Mouse (Mus musculus): ENCODE data around the gene Arrdc2. TPM values are rescaled to one million over a fixed set of nuclear protein-coding genes. Genes with fewer than 3 reads are reported as not detected.
A peak's percentile ranks its signal among the peaks of the same experiment; 100 is the strongest.
"Not testable (repeated sequence)": the region's sequence is repeated elsewhere in the genome, so short reads cannot be mapped to it uniquely, and the experiment has no call there.

Gene Arrdc2
- polyA plus RNA-seq, 1 experiment from 2014 or later, result 2.4 TPM

- H3K4me1 ChIP-seq, result peaks cover 28% of the 10 kb centered on the region
- WGBS, result 87% methylated on average over 12 of the region's 12 CpGs
- no peak overlapping the region for H3K27ac ChIP-seq (replicated peaks)
- no peak for ATAC-seq (ENCODE audit: extremely low read depth, insufficient number of reproducible peaks, low FRiP score, low TSS enrichment)
- peaks cover 2% of the 10 kb centered on the region; the same call in 1 of the 2 replicates for H3K27me3 ChIP-seq (replicated peaks)
- H3K4me3 ChIP-seq, result no peak overlapping the region
- H3K36me3 ChIP-seq, result peaks cover 18% of the 10 kb centered on the region; the same call in 1 of the 2 replicates
- no peak overlapping the region for H3K9ac ChIP-seq
- no peak overlapping the region for H3K4me2 ChIP-seq
- no peaks in the 10 kb centered on the region for H3K9me3 ChIP-seq
Observed at GRCm38 (mm10) chr8:70836666-70837065, 2.9 kb downstream of the Arrdc2 start.

- H3K9ac ChIP-seq, result peak overlapping the region; percentile 5; the same call in 1 of the 2 replicates
- no peak overlapping the region for H3K4me2 ChIP-seq
- no peaks in the 10 kb centered on the region for H3K27me3 ChIP-seq (replicated peaks)
- ATAC-seq (ENCODE audit: extremely low read depth, insufficient number of reproducible peaks, low FRiP score, low TSS enrichment), result no peak
- peaks cover 18% of the 10 kb centered on the region; the same call in 1 of the 2 replicates for H3K36me3 ChIP-seq
- H3K9me3 ChIP-seq, result no peaks in the 10 kb centered on the region
- no peak overlapping the region for H3K4me3 ChIP-seq
- no peak overlapping the region for H3K27ac ChIP-seq (replicated peaks)
- 91% methylated on average over 3 of the region's 3 CpGs for WGBS
- peaks cover 14% of the 10 kb centered on the region for H3K4me1 ChIP-seq
Observed at GRCm38 (mm10) chr8:70834071-70834470, 5.4 kb downstream of the Arrdc2 start.

GRCm38 (mm10) chr8:70833520-70833919 lies 6.0 kb downstream of the Arrdc2 start:
- peaks cover 18% of the 10 kb centered on the region; the same call in 1 of the 2 replicates for H3K36me3 ChIP-seq
- 29% methylated on average over 15 of the region's 15 CpGs for WGBS
- no peaks in the 10 kb centered on the region for H3K9me3 ChIP-seq
- H3K4me3 ChIP-seq, result no peak overlapping the region
- H3K4me1 ChIP-seq, result peaks cover 11% of the 10 kb centered on the region
- H3K9ac ChIP-seq, result 0 out of 2 replicates have a peak overlapping the region, but pooled peaks have one; percentile 1
- no peak overlapping the region for H3K27ac ChIP-seq (replicated peaks)
- ATAC-seq (ENCODE audit: extremely low read depth, insufficient number of reproducible peaks, low FRiP score, low TSS enrichment), result no peak
- no peak overlapping the region for H3K4me2 ChIP-seq
- H3K27me3 ChIP-seq (replicated peaks), result no peaks in the 10 kb centered on the region

- Histone ChIP-seq H3K9ac (0 out of 2 replicates have a peak overlapping the region, but pooled peaks have one; percentile 1), H3K4me3 (no peak overlapping the region), H3K27me3 (replicated peaks) (no peaks in the 10 kb centered on the region), H3K4me1 (peaks cover 9% of the 10 kb centered on the region), H3K27ac (replicated peaks) (no peak overlapping the region), H3K36me3 (peaks cover 18% of the 10 kb centered on the region; the same call in 1 of the 2 replicates), H3K4me2 (no peak overlapping the region), H3K9me3 (no peaks in the 10 kb centered on the region)
- WGBS, result 46% methylated on average over 9 of the region's 9 CpGs
- no peak for ATAC-seq (ENCODE audit: extremely low read depth, insufficient number of reproducible peaks, low FRiP score, low TSS enrichment)
Observed at GRCm38 (mm10) chr8:70833018-70833482, 6.5 kb downstream of the Arrdc2 start.

- Histone ChIP-seq H3K27me3 (replicated peaks) (no peaks in the 10 kb centered on the region), H3K9me3 (no peaks in the 10 kb centered on the region), H3K4me3 (no peak overlapping the region), H3K9ac (no peak overlapping the region), H3K4me2 (no peak overlapping the region), H3K4me1 (peaks cover 9% of the 10 kb centered on the region), H3K27ac (replicated peaks) (no peak overlapping the region), H3K36me3 (peaks cover 18% of the 10 kb centered on the region; the same call in 1 of the 2 replicates)
- no peak for ATAC-seq (ENCODE audit: extremely low read depth, insufficient number of reproducible peaks, low FRiP score, low TSS enrichment)
- WGBS, result 71% methylated on average over 11 of the region's 11 CpGs
Observed at GRCm38 (mm10) chr8:70832371-70832770, 7.1 kb downstream of the Arrdc2 start.

GRCm38 (mm10) chr8:70831517-70831916 lies 8.0 kb downstream of the Arrdc2 start:
- Histone ChIP-seq H3K4me3 (no peak overlapping the region), H3K9me3 (peaks cover 5% of the 10 kb centered on the region; the same call in 1 of the 2 replicates), H3K9ac (no peak overlapping the region), H3K4me1 (peaks cover 9% of the 10 kb centered on the region), H3K27me3 (replicated peaks) (no peaks in the 10 kb centered on the region), H3K36me3 (peaks cover 18% of the 10 kb centered on the region; the same call in 1 of the 2 replicates), H3K4me2 (no peak overlapping the region), H3K27ac (replicated peaks) (no peak overlapping the region)
- ATAC-seq (ENCODE audit: extremely low read depth, insufficient number of reproducible peaks, low FRiP score, low TSS enrichment), result no peak
- WGBS, result 78% methylated on average over 8 of the region's 8 CpGs

GRCm38 (mm10) chr8:70827796-70828195 lies 11.7 kb downstream of the Arrdc2 start:
- Histone ChIP-seq H3K4me3 (no peak overlapping the region), H3K27ac (replicated peaks) (no peak overlapping the region), H3K4me2 (no peak overlapping the region), H3K36me3 (no peaks in the 10 kb centered on the region), H3K27me3 (replicated peaks) (peaks cover 23% of the 10 kb centered on the region), H3K4me1 (no peaks in the 10 kb centered on the region), H3K9ac (no peak overlapping the region), H3K9me3 (peaks cover 5% of the 10 kb centered on the region; the same call in 1 of the 2 replicates)
- 91% methylated on average over 1 of the region's 1 CpGs for WGBS
- ATAC-seq (ENCODE audit: extremely low read depth, insufficient number of reproducible peaks, low FRiP score, low TSS enrichment), result no peak

GRCm38 (mm10) chr8:70827010-70827409 lies 12.5 kb downstream of the Arrdc2 start:
- H3K9me3 ChIP-seq, result peaks cover 5% of the 10 kb centered on the region; the same call in 1 of the 2 replicates
- WGBS, result 90% methylated on average over 2 of the region's 2 CpGs

GRCm38 (mm10) chr8:70825816-70826215 lies 13.7 kb downstream of the Arrdc2 start:
- Histone ChIP-seq H3K36me3 (no peaks in the 10 kb centered on the region), H3K27ac (replicated peaks) (no peak overlapping the region), H3K4me3 (no peak overlapping the region), H3K9me3 (peaks cover 5% of the 10 kb centered on the region; the same call in 1 of the 2 replicates), H3K4me1 (0 out of 2 replicates have a peak, but pooled peaks cover 2% of the 10 kb centered on the region), H3K4me2 (no peak overlapping the region), H3K27me3 (replicated peaks) (peaks cover 33% of the 10 kb centered on the region), H3K9ac (no peak overlapping the region)
- WGBS, result 78% methylated on average over 8 of the region's 8 CpGs
- ATAC-seq (ENCODE audit: extremely low read depth, insufficient number of reproducible peaks, low FRiP score, low TSS enrichment), result no peak

More at GRCm38 (mm10) chr8:70827010-70827409, 12.5 kb downstream of the Arrdc2 start:
- Histone ChIP-seq H3K4me1 (no peaks in the 10 kb centered on the region), H3K9ac (no peak overlapping the region), H3K27me3 (replicated peaks) (peaks cover 26% of the 10 kb centered on the region), H3K4me3 (no peak overlapping the region), H3K36me3 (no peaks in the 10 kb centered on the region), H3K4me2 (no peak overlapping the region), H3K27ac (replicated peaks) (no peak overlapping the region)
- no peak for ATAC-seq (ENCODE audit: extremely low read depth, insufficient number of reproducible peaks, low FRiP score, low TSS enrichment)

GRCm38 (mm10) chr8:70823802-70824201 lies 15.7 kb downstream of the Arrdc2 start:
- Histone ChIP-seq H3K27me3 (replicated peaks) (peaks cover 53% of the 10 kb centered on the region), H3K9me3 (peaks cover 13% of the 10 kb centered on the region), H3K36me3 (no peaks in the 10 kb centered on the region), H3K27ac (replicated peaks) (no peak overlapping the region), H3K4me2 (no peak overlapping the region), H3K4me1 (peaks cover 8% of the 10 kb centered on the region), H3K9ac (no peak overlapping the region), H3K4me3 (no peak overlapping the region)
- 81% methylated on average over 7 of the region's 7 CpGs for WGBS
- ATAC-seq (ENCODE audit: extremely low read depth, insufficient number of reproducible peaks, low FRiP score, low TSS enrichment), result no peak

- not testable (repeated sequence) for H3K4me3 ChIP-seq; H3K9ac ChIP-seq; H3K4me2 ChIP-seq; ATAC-seq (ENCODE audit: extremely low read depth, insufficient number of reproducible peaks, low FRiP score, low TSS enrichment); H3K4me1 ChIP-seq; H3K27ac ChIP-seq (replicated peaks); H3K36me3 ChIP-seq
- Histone ChIP-seq H3K9me3 (peaks cover 19% of the 10 kb centered on the region), H3K27me3 (replicated peaks) (peaks cover 59% of the 10 kb centered on the region)
- WGBS, result 60% methylated on average over 3 of the region's 3 CpGs
Observed at GRCm38 (mm10) chr8:70822594-70822993, 16.9 kb downstream of the Arrdc2 start.

GRCm38 (mm10) chr8:70821992-70822391 lies 17.5 kb downstream of the Arrdc2 start:
- H3K36me3 ChIP-seq, result no peaks in the 10 kb centered on the region
- peaks cover 65% of the 10 kb centered on the region for H3K27me3 ChIP-seq (replicated peaks)
- WGBS, result 30% methylated on average over 11 of the region's 11 CpGs
- no peak overlapping the region for H3K27ac ChIP-seq (replicated peaks)
- H3K4me2 ChIP-seq, result no peak overlapping the region
- no peak for ATAC-seq (ENCODE audit: extremely low read depth, insufficient number of reproducible peaks, low FRiP score, low TSS enrichment)
- H3K9ac ChIP-seq, result 0 out of 2 replicates have a peak overlapping the region, but pooled peaks have one; percentile 24
- H3K4me3 ChIP-seq, result no peak overlapping the region
- peaks cover 9% of the 10 kb centered on the region for H3K4me1 ChIP-seq
- peaks cover 18% of the 10 kb centered on the region for H3K9me3 ChIP-seq

All from heart, embryonic 13.5 days (tissue).